Mouse (Mus musculus): ENCODE data around the gene Med12.

DNA sequence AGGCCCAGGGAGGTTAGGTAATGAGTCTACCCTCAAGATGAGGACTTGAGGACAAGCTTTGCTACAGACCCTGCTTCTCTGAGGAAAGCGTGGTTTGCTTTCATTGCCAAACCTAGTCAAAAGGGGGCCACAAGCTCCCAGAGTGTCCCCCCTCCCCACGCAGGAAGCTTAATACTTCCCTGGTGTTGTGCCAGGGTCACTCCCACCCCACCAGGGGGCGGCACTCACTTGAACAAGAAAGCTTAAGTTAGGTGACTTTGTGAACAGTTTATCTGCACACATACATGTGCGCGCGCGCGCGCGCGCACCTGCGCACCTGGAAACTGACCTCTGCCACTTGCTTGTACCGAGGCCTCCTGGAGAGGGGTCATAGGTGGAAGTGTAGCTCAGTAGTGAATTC lies 17.2 kb upstream of the Med12 start:
- TF ChIP-seq CTCF (IDR thresholded peaks at IDR 0.05; ENCODE audit: low read depth), result no peak
- TF ChIP-seq EP300 (IDR thresholded peaks at IDR 0.05; ENCODE audit: low read depth), result no peak

Measured in heart, postnatal 0 days (tissue).